Mouse (Mus musculus) liver, adult 2 months (tissue): Measurements from ENCODE around the gene Calhm6. TPM values are rescaled to one million over a fixed set of nuclear protein-coding genes. Genes with fewer than 3 reads are reported as not detected.
A peak's percentile ranks its signal among the peaks of the same experiment; 100 is the strongest.

ENCODE experiments used
- DNase-seq: peaks from one replicate; pipeline ENCODE4 v3.0.0-alpha.2; 2011; ENCODE audit warnings: low read depth, low spot score; ENCODE audit errors: extremely low read depth
- H3K27ac ChIP-seq: fragments of 200-500 bp; replicated peaks from 2 replicates; pipeline ENCODE4 v1.5.1; 2012; ENCODE audit warnings: low read depth, mild to moderate bottlenecking, control low read depth, inconsistent platforms, low read length; ENCODE audit not compliant: insufficient read depth
- H3K27me3 ChIP-seq: fragments of 200-500 bp; 2 replicates; pipeline ENCODE4 v1.6.1; 2012; ENCODE audit warnings: mild to moderate bottlenecking, moderate library complexity, low read length, inconsistent platforms; ENCODE audit not compliant: control insufficient read depth, insufficient read depth
- H3K36me3 ChIP-seq: fragments of 200-500 bp; 2 replicates; pipeline ENCODE4 v1.6.1; 2012; ENCODE audit warnings: low read length, inconsistent platforms; ENCODE audit not compliant: control insufficient read depth, insufficient read depth
- H3K4me1 ChIP-seq: fragments of 200-500 bp; 2 replicates; pipeline ENCODE4 v1.6.1; 2011; ENCODE audit warnings: low read length; ENCODE audit not compliant: control insufficient read depth, insufficient read depth
- H3K4me3 ChIP-seq: fragments of 200-500 bp; 2 replicates; pipeline ENCODE4 v1.5.1; 2011; ENCODE audit warnings: low read depth, mild to moderate bottlenecking, control low read depth, low read length, moderate library complexity; ENCODE audit not compliant: insufficient read depth
- H3K79me2 ChIP-seq: fragments of 200-500 bp; 2 replicates; pipeline ENCODE4 v1.6.1; 2012; ENCODE audit warnings: inconsistent platforms, mild to moderate bottlenecking, low read length, moderate library complexity; ENCODE audit not compliant: control insufficient read depth, insufficient read depth
- H3K9ac ChIP-seq: fragments of 200-500 bp; 2 replicates; pipeline ENCODE4 v1.6.1; 2012; ENCODE audit warnings: low read depth, mild to moderate bottlenecking, control low read depth, inconsistent platforms, low read length
- CTCF ChIP-seq: fragments of 200-500 bp; IDR thresholded peaks from 2 replicates; pipeline ENCODE4 v1.5.1; 2011; ENCODE audit warnings: low read depth, low read length, control low read depth
- POLR2A ChIP-seq: fragments of 200-500 bp; IDR thresholded peaks from 2 replicates; pipeline ENCODE4 v1.6.1; 2011; ENCODE audit warnings: low read length, control low read depth; ENCODE audit not compliant: insufficient read depth; ENCODE audit errors: extremely low read depth
- WGBS: fragments of 180-500 bp; shearing (Covaris S2); methylation state at CpG from one replicate; pipeline ENCODE4 v1.1.7; 2018; 5-methylcytosine and 5-hydroxymethylcytosine counted together
- polyA plus RNA-seq: library from polyadenylated mRNA; depleted of rRNA; stranded (reverse); fragments of >200 nt; gene quantifications from 2 replicates; pipeline ENCODE4 v1.2.3, GENCODE M21; 2012; rRNA removed
- total RNA-seq: library from RNA; depleted of rRNA; stranded (reverse); fragments of >200 nt; gene quantifications from 2 replicates; pipeline ENCODE4 v1.2.3, GENCODE M21; 2014; rRNA removed

The Calhm6 gene
- 2.6 and 5.3 TPM in 2 replicates for total RNA-seq
- 1.8 and 3.9 TPM in 2 replicates for polyA plus RNA-seq

DNA sequence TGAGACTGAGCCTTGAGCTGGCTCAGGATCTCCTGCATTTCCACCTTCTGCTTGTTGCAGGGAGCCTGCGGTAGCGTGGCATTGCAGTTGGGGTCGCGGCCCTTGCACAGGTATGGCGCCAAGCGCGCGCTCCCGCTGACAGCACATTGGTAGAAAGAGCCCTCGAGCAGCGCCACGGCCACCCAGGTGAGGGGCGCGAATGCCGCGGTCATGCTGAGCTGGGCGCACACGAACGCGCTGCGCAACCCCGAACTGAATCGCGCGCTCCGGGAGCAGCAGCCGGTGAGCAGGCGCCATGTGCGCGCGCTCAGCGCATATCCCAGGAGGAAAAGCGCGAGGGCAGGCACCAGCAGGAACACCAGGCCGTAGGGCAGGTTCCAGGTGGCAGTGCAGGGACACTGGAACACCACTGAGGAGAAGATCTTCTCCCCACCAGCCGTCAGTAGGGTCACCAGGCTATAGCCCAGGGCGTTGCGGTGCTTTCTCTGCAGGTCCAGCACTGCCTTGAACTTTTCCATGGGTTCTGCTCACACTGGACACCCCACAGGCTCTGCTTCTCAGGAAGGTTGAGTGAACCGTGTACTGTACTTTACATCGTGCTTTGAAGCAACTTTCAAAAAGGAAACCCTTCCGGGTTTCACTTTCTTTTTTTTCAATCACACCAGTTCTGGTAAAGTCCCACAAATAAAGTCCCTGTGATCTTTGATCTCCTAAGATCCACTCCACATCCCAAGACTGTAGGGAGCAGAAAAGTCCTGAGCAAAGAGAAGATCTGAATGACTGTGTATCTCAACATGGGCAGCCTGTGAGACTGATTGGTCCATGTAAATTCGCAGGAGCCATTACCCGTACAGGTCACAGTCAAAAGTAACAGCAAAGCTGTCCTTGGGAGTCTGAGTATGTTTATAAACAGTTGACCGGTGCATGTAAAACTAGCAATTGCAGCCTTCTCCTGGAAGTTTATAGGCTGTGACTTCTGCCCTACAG, at the start of gene Calhm6:
TSS of gene Calhm6 (minus strand) at position 593 of the 987 bp plus-strand sequence.
- Histone ChIP-seq H3K27ac (peak within 1 kb of the TSS; percentile 80), H3K9ac (peak within 1 kb of the TSS; percentile 90)
- TF ChIP-seq CTCF (0 out of 2 replicates have a peak, but pooled peaks have one; percentile 24), POLR2A (no peak)

GRCm38 (mm10) chr10:34175870-34176606, 48.3 kb upstream of the Calhm6 start:
- Histone ChIP-seq H3K36me3 (no peaks in the 10 kb centered on the region), H3K27me3 (no peaks in the 10 kb centered on the region), H3K27ac (no peak overlapping the region), H3K79me2 (no peaks in the 10 kb centered on the region), H3K4me3 (no peak overlapping the region), H3K4me1 (peaks cover 2% of the 10 kb centered on the region; the same call in 1 of the 2 replicates), H3K9ac (no peak overlapping the region)
- DNase-seq = no peak
- no peak for TF ChIP-seq CTCF
- no peak for TF ChIP-seq POLR2A
- WGBS = 68% methylated on average over 8 of the region's 8 CpGs

More for the DNA sequence above, at the start of gene Calhm6:
- Histone ChIP-seq H3K4me1 (peaks cover 12% of the 10 kb centered on the region), H3K4me3 (peak within 1 kb of the TSS; percentile 85), H3K79me2 (no peaks in the 10 kb centered on the region), H3K36me3 (no peaks in the 10 kb centered on the region), H3K27me3 (no peaks in the 10 kb centered on the region)
- peak; percentile 52 for DNase-seq
- 7% methylated on average over 44 of the region's 44 CpGs for WGBS

- peaks cover 2% of the 10 kb centered on the region; the same call in 1 of the 2 replicates for H3K4me1 ChIP-seq
- H3K79me2 ChIP-seq = peaks cover 3% of the 10 kb centered on the region; the same call in 1 of the 2 replicates
- H3K27ac ChIP-seq = peak overlapping the region; percentile 8; the same call in 1 of the 2 replicates
- no peaks in the 10 kb centered on the region for H3K36me3 ChIP-seq
- TF ChIP-seq CTCF = no peak
- no peaks in the 10 kb centered on the region for H3K27me3 ChIP-seq
- WGBS = 68% methylated on average over 4 of the region's 4 CpGs
- no peak overlapping the region for H3K4me3 ChIP-seq
- no peak overlapping the region for H3K9ac ChIP-seq
- no peak for DNase-seq
These were observed 45.0 kb upstream of the Calhm6 start for GRCm38 (mm10) chr10:34172663-34173282.

DNA sequence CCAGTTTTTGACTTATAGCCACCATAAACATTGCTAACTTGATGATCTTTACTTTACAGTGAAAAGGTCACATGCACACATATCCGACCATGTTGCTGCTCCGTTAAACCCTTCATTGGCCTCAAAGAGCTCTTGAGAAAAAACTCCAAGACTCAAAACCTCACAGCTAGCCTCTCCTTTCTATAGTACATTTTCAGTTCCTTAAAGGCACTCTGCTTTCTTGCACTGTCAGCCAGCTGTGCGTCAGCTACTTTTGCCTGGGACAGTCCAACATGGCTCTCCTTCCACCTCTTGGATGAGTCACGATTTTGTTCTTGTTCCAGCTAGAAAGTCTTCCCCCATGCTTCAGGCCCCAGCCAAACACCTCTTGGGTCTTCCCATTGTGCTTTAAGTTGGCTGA, 43.9 kb upstream of the Calhm6 start:
- Histone ChIP-seq H3K4me1 (peaks cover 2% of the 10 kb centered on the region; the same call in 1 of the 2 replicates), H3K27me3 (no peaks in the 10 kb centered on the region), H3K4me3 (no peak overlapping the region), H3K27ac (no peak overlapping the region), H3K9ac (no peak overlapping the region), H3K36me3 (no peaks in the 10 kb centered on the region), H3K79me2 (peaks cover 3% of the 10 kb centered on the region; the same call in 1 of the 2 replicates)
- peak; percentile 41 for DNase-seq
- TF ChIP-seq POLR2A = no peak
- no peak for TF ChIP-seq CTCF
- 87% methylated on average over 4 of the region's 4 CpGs for WGBS

GRCm38 (mm10) chr10:34171191-34171590, 43.4 kb upstream of the Calhm6 start:
- peaks cover 3% of the 10 kb centered on the region; the same call in 1 of the 2 replicates for H3K79me2 ChIP-seq
- no peaks in the 10 kb centered on the region for H3K27me3 ChIP-seq
- WGBS = 95% methylated on average over 3 of the region's 3 CpGs
- no peak overlapping the region for H3K9ac ChIP-seq
- no peak overlapping the region for H3K4me3 ChIP-seq
- H3K36me3 ChIP-seq = no peaks in the 10 kb centered on the region
- peaks cover 2% of the 10 kb centered on the region; the same call in 1 of the 2 replicates for H3K4me1 ChIP-seq
- TF ChIP-seq POLR2A (no peak), CTCF (no peak)
- H3K27ac ChIP-seq = 0 out of 2 replicates have a peak overlapping the region, but pooled peaks have one; percentile 16
- DNase-seq = no peak
